Mouse (Mus musculus) bone marrow macrophage, adult 2 months (primary cell): Measurements from ENCODE around the gene Epha3.

Experiments used
- CTCF ChIP-seq: IDR thresholded peaks from 2 replicates; pipeline ENCODE4 v1.5.1; 2012; ENCODE audit warnings: low read depth, mild to moderate bottlenecking, low read length, moderate library complexity
- POLR2A ChIP-seq: IDR thresholded peaks from 2 replicates; pipeline ENCODE4 v1.6.1; 2012; ENCODE audit warnings: mild to moderate bottlenecking, low read depth, low read length, borderline replicate concordance

GRCm38 (mm10) chr16:63642641-63643040 is 221.3 kb downstream of the Epha3 start:
- TF ChIP-seq CTCF (no peak), POLR2A (no peak)
